ENCODE assay signal across 26 mouse cellular contexts in genomic region chr17:86263985-86264649, GRCm38 (mm10).
DNase-seq lines count a peak whose midpoint lies in the region; ATAC-seq lines count a peak whose summit lies in the region.
"Had no signal": no experiment of that assay in that cellular context is flagged by ENCODE, and none has a peak within 500 bp of the region (broad histone marks: within the 10 kb centered on the region; RNA-seq: fewer than 3 reads in every experiment).

No protein-coding gene starts in this region.

- H3K9me3 ChIP-seq in forebrain, embryonic 15.5 days, result no peaks in the 10 kb centered on the region
- no peaks in the 10 kb centered on the region for H3K9me3 ChIP-seq in forebrain, embryonic 13.5 days (replicated peaks)
- no peaks in the 10 kb centered on the region for H3K9me3 ChIP-seq in intestine, embryonic 16.5 days (ENCODE audit: control insufficient read depth, low read length)
- H3K9me3 ChIP-seq in hindbrain, embryonic 16.5 days (ENCODE audit: control insufficient read depth, low read length), result no peaks in the 10 kb centered on the region
- H3K9me3 ChIP-seq: embryonic facial prominence, embryonic 12.5 days; forebrain, embryonic 12.5 days; heart, embryonic 10.5 days; hindbrain, embryonic 15.5 days; neural tube, embryonic 13.5 days had no signal

- WGBS in forebrain, embryonic 15.5 days, result 90% methylated on average over 11 of the region's 11 CpGs
- 92% methylated on average over 11 of the region's 11 CpGs for WGBS in forebrain, embryonic 13.5 days
- WGBS in intestine, embryonic 16.5 days, result 76% methylated on average over 11 of the region's 11 CpGs
- 87% methylated on average over 11 of the region's 11 CpGs for WGBS in hindbrain, embryonic 16.5 days

- peak; percentile 75 for DNase-seq in ovary, adult 18-20 months (ENCODE audit: low spot score)
- DNase-seq in ovary, postnatal 14 days (ENCODE audit: low spot score), result no peak
- peak; percentile 69 for DNase-seq in cerebellum, adult 9-11 months
- no peak for DNase-seq in embryo, embryonic 11 days
- DNase-seq: adrenal gland, postnatal 36 days; B cell, adult 2 months; kidney, adult 18-20 months; lung, postnatal 4 days; midbrain, embryonic 14.5 days; right cerebral cortex, postnatal 25 days; spleen, adult 18-20 months had no signal

- no peak overlapping the region for H3K9ac ChIP-seq in forebrain, embryonic 15.5 days (replicated peaks)
- no peak overlapping the region for H3K9ac ChIP-seq in forebrain, embryonic 13.5 days
- no peak overlapping the region for H3K9ac ChIP-seq in intestine, embryonic 16.5 days (ENCODE audit: low read depth, low read length)
- H3K9ac ChIP-seq in hindbrain, embryonic 16.5 days (ENCODE audit: low read depth, low read length), result no peak overlapping the region
- H3K9ac ChIP-seq: embryonic facial prominence, embryonic 12.5 days; forebrain, embryonic 12.5 days; hindbrain, embryonic 15.5 days; neural tube, embryonic 13.5 days had no signal

- H3K27ac ChIP-seq in forebrain, embryonic 15.5 days (replicated peaks), result peak overlapping the region; percentile 48; the same call in 1 of the 2 replicates
- H3K27ac ChIP-seq in forebrain, embryonic 13.5 days, result no peak overlapping the region
- H3K27ac ChIP-seq in intestine, embryonic 16.5 days (ENCODE audit: low read length), result no peak overlapping the region
- no peak overlapping the region for H3K27ac ChIP-seq in hindbrain, embryonic 16.5 days (ENCODE audit: low read depth, low read length)
- H3K27ac ChIP-seq: embryonic facial prominence, embryonic 12.5 days; forebrain, embryonic 12.5 days; heart, embryonic 10.5 days; kidney, postnatal 0 days; neural tube, embryonic 13.5 days had no signal

- peaks cover 58% of the 10 kb centered on the region for H3K4me1 ChIP-seq in forebrain, embryonic 15.5 days
- peaks cover 31% of the 10 kb centered on the region for H3K4me1 ChIP-seq in forebrain, embryonic 13.5 days
- H3K4me1 ChIP-seq in intestine, embryonic 16.5 days (ENCODE audit: control insufficient read depth, insufficient read depth, low read length), result peaks cover 15% of the 10 kb centered on the region
- peaks cover 22% of the 10 kb centered on the region for H3K4me1 ChIP-seq in hindbrain, embryonic 16.5 days (ENCODE audit: control insufficient read depth, insufficient read depth, low read depth, low read length)

- H3K27me3 ChIP-seq in forebrain, embryonic 15.5 days, result no peaks in the 10 kb centered on the region
- no peaks in the 10 kb centered on the region for H3K27me3 ChIP-seq in forebrain, embryonic 13.5 days
- H3K27me3 ChIP-seq in intestine, embryonic 16.5 days (replicated peaks; ENCODE audit: control insufficient read depth, insufficient read depth, low read length), result no peaks in the 10 kb centered on the region
- H3K27me3 ChIP-seq in hindbrain, embryonic 16.5 days (replicated peaks; ENCODE audit: control insufficient read depth, insufficient read depth, low read length), result no peaks in the 10 kb centered on the region
- H3K27me3 ChIP-seq: CH12.LX; embryonic facial prominence, embryonic 12.5 days; forebrain, embryonic 12.5 days; hindbrain, embryonic 15.5 days; neural tube, embryonic 13.5 days; Patski had no signal

- H3K4me3 ChIP-seq in forebrain, embryonic 15.5 days, result no peak overlapping the region
- H3K4me3 ChIP-seq in forebrain, embryonic 13.5 days, result no peak overlapping the region
- no peak overlapping the region for H3K4me3 ChIP-seq in intestine, embryonic 16.5 days (ENCODE audit: low read length)
- H3K4me3 ChIP-seq in hindbrain, embryonic 16.5 days (ENCODE audit: low read length), result no peak overlapping the region
- H3K4me3 ChIP-seq: embryonic facial prominence, embryonic 12.5 days; erythroblast, embryonic 14.5 days; forebrain, embryonic 12.5 days; heart, embryonic 10.5 days; hindbrain, embryonic 15.5 days; myocyte; neural tube, embryonic 13.5 days had no signal

- no peak overlapping the region for H3K4me2 ChIP-seq in forebrain, embryonic 15.5 days (replicated peaks)
- no peak overlapping the region for H3K4me2 ChIP-seq in forebrain, embryonic 13.5 days
- no peak overlapping the region for H3K4me2 ChIP-seq in intestine, embryonic 16.5 days (ENCODE audit: low read depth, low read length)
- no peak overlapping the region for H3K4me2 ChIP-seq in hindbrain, embryonic 16.5 days (ENCODE audit: low read length)
- H3K4me2 ChIP-seq: embryonic facial prominence, embryonic 12.5 days; forebrain, embryonic 12.5 days; hindbrain, embryonic 15.5 days; neural tube, embryonic 13.5 days had no signal

- no peak for ATAC-seq in forebrain, embryonic 15.5 days (replicated peaks)
- no peak for ATAC-seq in forebrain, embryonic 13.5 days
- ATAC-seq in intestine, embryonic 16.5 days, result peak; percentile 79
- no peak for ATAC-seq in hindbrain, embryonic 16.5 days
- ATAC-seq: Patski had no signal

- no peaks in the 10 kb centered on the region for H3K36me3 ChIP-seq in forebrain, embryonic 15.5 days
- H3K36me3 ChIP-seq in forebrain, embryonic 13.5 days (ENCODE audit: poor library complexity, severe bottlenecking), result no peaks in the 10 kb centered on the region
- no peaks in the 10 kb centered on the region for H3K36me3 ChIP-seq in intestine, embryonic 16.5 days (ENCODE audit: control insufficient read depth, insufficient read depth, low read length)
- no peaks in the 10 kb centered on the region for H3K36me3 ChIP-seq in hindbrain, embryonic 16.5 days (ENCODE audit: control insufficient read depth, insufficient read depth, low read length)
- H3K36me3 ChIP-seq: embryonic facial prominence, embryonic 12.5 days; forebrain, embryonic 12.5 days; G1E; heart, embryonic 10.5 days; hindbrain, embryonic 15.5 days; neural tube, embryonic 13.5 days had no signal

Comparison
In these comparisons a context has a peak if more than half of its experiments do, and no peak if none do; other contexts are left out.
1. DNase-seq: peak in ovary, adult 18-20 months (single experiment) and cerebellum, adult 9-11 months (single experiment); none in ovary, postnatal 14 days (single experiment) and embryo, embryonic 11 days (single experiment).